Mouse (Mus musculus) brain, embryonic 14.5 days (tissue): ENCODE data around the gene Nrtn.

Experiments
- CTCF ChIP-seq: fragments of 200-500 bp; IDR thresholded peaks from 2 replicates; pipeline ENCODE4 v1.5.1; 2012; ENCODE audit warnings: inconsistent platforms, mild to moderate bottlenecking, moderate library complexity, borderline replicate concordance; ENCODE audit not compliant: insufficient read depth, insufficient read length; ENCODE audit errors: extremely low read depth
- POLR2A ChIP-seq: fragments of 200-500 bp; IDR thresholded peaks from 2 replicates; pipeline ENCODE4 v1.6.1; 2012; ENCODE audit warnings: mild to moderate bottlenecking, inconsistent platforms, borderline replicate concordance; ENCODE audit not compliant: poor library complexity, insufficient read depth, insufficient read length, severe bottlenecking; ENCODE audit errors: extremely low read depth

DNA sequence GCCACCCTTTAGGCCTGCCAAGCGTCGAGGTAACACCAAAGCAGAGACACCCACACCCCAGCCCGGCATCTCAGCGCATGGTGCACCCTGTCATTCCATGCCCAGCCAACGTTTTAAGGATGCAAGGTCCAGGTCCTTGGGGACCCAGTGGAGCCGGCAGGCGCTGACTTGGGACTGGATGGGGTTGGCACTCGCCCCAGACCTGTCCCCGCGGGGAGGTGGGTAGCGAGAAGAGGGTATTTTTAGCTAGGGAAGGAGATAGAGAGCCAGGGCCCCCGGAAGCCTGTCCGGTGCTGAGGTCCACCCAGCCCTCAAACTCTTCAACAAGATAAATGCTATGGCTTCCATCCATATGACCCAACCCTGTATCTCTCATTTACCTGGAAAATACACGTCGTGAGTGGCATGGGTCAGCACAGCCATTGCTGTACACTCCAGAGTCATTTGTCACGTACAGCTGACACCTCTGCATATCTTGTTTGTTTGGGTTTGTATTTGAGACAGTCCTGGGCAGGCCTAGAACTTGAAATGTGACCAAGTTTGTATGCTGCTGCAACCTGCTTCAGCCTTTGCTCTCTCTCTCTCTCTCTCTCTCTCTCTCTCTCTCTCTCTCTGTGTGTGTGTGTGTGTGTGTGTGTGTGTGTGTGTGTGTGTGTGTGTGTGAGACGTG is 17.1 kb downstream of the Nrtn start:
- TF ChIP-seq CTCF (no peak), POLR2A (no peak)
